Mouse (Mus musculus) stomach, postnatal 0 days (tissue): ENCODE data around the gene Cct8l1. TPM values are rescaled to one million over a fixed set of nuclear protein-coding genes. Genes with fewer than 3 reads are reported as not detected.

Source experiments
- ATAC-seq: fragments of 200-750 bp; cut with Nextera tagmentation; 2 replicates; pipeline ENCODE4 v1.8.0; 2017; ENCODE audit not compliant: low FRiP score, low TSS enrichment
- DNase-seq: peaks from one replicate; pipeline ENCODE4 v3.0.0-alpha.2; 2016; ENCODE audit warnings: low spot score
- H3K27ac ChIP-seq: fragments of 300-500 bp; sonication (generic); replicated peaks from 2 replicates; pipeline ENCODE4 v1.5.1; 2014; ENCODE audit warnings: mild to moderate bottlenecking, control low read depth
- H3K27me3 ChIP-seq: fragments of 300-500 bp; sonication (generic); 2 replicates; pipeline ENCODE4 v1.6.1; 2014; ENCODE audit warnings: low read length; ENCODE audit not compliant: control insufficient read depth, insufficient read depth
- H3K36me3 ChIP-seq: fragments of 300-500 bp; sonication (generic); 2 replicates; pipeline ENCODE4 v1.6.1; 2014; ENCODE audit warnings: low read length, mixed read lengths; ENCODE audit not compliant: control insufficient read depth, insufficient read depth
- H3K4me1 ChIP-seq: fragments of 300-500 bp; sonication (generic); replicated peaks from 2 replicates; pipeline ENCODE4 v1.6.1; 2014; ENCODE audit warnings: antibody characterized with exemption; ENCODE audit not compliant: control insufficient read depth, insufficient read depth
- H3K4me2 ChIP-seq: fragments of 300-500 bp; sonication (generic); replicated peaks from 2 replicates; pipeline ENCODE4 v1.6.1; 2014; ENCODE audit warnings: low read depth, mild to moderate bottlenecking, control low read depth, moderate library complexity
- H3K4me3 ChIP-seq: fragments of 300-500 bp; sonication (generic); 2 replicates; pipeline ENCODE4 v1.5.1; 2014; ENCODE audit warnings: low read depth, low read length, control low read depth
- H3K9ac ChIP-seq: fragments of 300-500 bp; sonication (generic); 2 replicates; pipeline ENCODE4 v1.6.1; 2014; ENCODE audit warnings: mild to moderate bottlenecking, low read length, control low read depth, mixed read lengths
- H3K9me3 ChIP-seq: fragments of 300-500 bp; sonication (generic); 2 replicates; pipeline ENCODE4 v1.6.1; 2016; ENCODE audit warnings: low read length; ENCODE audit not compliant: control insufficient read depth
- CTCF ChIP-seq: IDR thresholded peaks from 2 replicates; pipeline ENCODE4 v1.5.1; 2016; ENCODE audit warnings: antibody characterized with exemption, low read depth, mild to moderate bottlenecking, moderate library complexity
- EP300 ChIP-seq: optimal IDR thresholded peaks from 2 replicates; pipeline ENCODE3; 2016; ENCODE audit warnings: antibody characterized with exemption
- WGBS: fragments of 180-500 bp; shearing (Covaris S2); extraction: QIAGEN DNeasy Blood & Tissue Kit; methylation state at CpG from one replicate; pipeline ENCODE4 v1.1.7; 2014; 5-methylcytosine and 5-hydroxymethylcytosine counted together
- polyA plus RNA-seq: library from polyadenylated mRNA; unstranded; fragments of >200 nt; fragmentation: Nextera tagmentation; extraction: Ambion mirVana; gene quantifications from 2 replicates; pipeline ENCODE4 v1.2.1, GENCODE M21; 2015

Gene Cct8l1
- polyA plus RNA-seq, 1 experiment from 2014 or later = 0.06 TPM

- H3K9me3 ChIP-seq = no peaks in the 10 kb centered on the region
- H3K9ac ChIP-seq = no peak overlapping the region
- TF ChIP-seq CTCF (no peak), EP300 (no peak)
- no peaks in the 10 kb centered on the region for H3K27me3 ChIP-seq
- no peak overlapping the region for H3K4me3 ChIP-seq
- no peak; the same call in 1 of the 2 replicates for ATAC-seq
- DNase-seq = peak; percentile 51
- H3K27ac ChIP-seq = peak overlapping the region; percentile 70; the same call in 1 of the 2 replicates
- H3K36me3 ChIP-seq = no peaks in the 10 kb centered on the region
- no peak overlapping the region for H3K4me2 ChIP-seq
- H3K4me1 ChIP-seq = 0 out of 2 replicates have a peak, but pooled peaks cover 2% of the 10 kb centered on the region
- 46% methylated on average over 4 of the region's 4 CpGs for WGBS
Observed at GRCm38 (mm10) chr5:25526926-25527325, 11.1 kb downstream of the Cct8l1 start.

- no peak for ATAC-seq
- no peaks in the 10 kb centered on the region for H3K27me3 ChIP-seq
- no peak for DNase-seq
- H3K4me2 ChIP-seq = no peak overlapping the region
- H3K9me3 ChIP-seq = no peaks in the 10 kb centered on the region
- no peaks in the 10 kb centered on the region for H3K36me3 ChIP-seq
- H3K4me1 ChIP-seq = 0 out of 2 replicates have a peak, but pooled peaks cover 2% of the 10 kb centered on the region
- 90% methylated on average over 1 of the region's 1 CpGs for WGBS
- TF ChIP-seq CTCF (no peak), EP300 (no peak)
- peak overlapping the region; percentile 69 for H3K27ac ChIP-seq
- H3K9ac ChIP-seq = no peak overlapping the region
- H3K4me3 ChIP-seq = no peak overlapping the region
Observed at GRCm38 (mm10) chr5:25527971-25528370, 12.1 kb downstream of the Cct8l1 start.

DNA sequence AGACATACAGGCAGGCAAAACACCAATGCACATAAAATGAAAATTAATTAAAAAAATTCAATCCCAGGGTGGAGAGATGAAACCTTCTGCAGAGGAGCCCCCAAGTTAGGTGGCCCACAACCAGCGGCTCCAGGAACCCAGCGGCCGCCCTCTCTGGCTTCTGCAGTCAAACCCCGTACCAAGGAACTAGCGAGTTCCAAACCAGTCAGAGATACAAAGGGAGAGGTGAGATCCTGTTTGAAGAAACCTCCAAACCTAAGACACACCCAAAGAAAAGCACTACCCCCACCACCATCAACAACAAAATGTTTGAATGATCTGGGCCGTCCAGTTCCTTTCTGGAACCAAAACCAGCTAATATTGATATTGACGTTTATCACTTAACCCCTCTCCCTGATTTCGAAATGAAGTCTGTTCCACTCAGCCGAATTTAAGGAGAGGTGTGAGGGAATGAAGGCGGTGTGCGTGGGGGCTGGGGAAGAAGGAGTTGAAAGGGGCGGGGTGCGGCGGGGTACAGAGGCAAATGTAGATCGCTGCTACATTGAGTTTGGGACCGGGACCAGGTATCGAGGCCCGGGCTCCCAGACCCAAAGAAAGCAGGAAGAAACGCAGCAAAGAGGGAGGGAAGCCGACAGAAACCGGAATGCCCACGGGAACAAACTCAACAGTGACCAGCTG lies 13.1 kb downstream of the Cct8l1 start:
- TF ChIP-seq CTCF = no peak
- TF ChIP-seq EP300 = no peak
- Histone ChIP-seq H3K27me3 (no peaks in the 10 kb centered on the region), H3K36me3 (no peaks in the 10 kb centered on the region), H3K27ac (peak overlapping the region; percentile 89), H3K4me2 (peak overlapping the region; percentile 79), H3K9me3 (no peaks in the 10 kb centered on the region), H3K4me1 (0 out of 2 replicates have a peak, but pooled peaks cover 2% of the 10 kb centered on the region), H3K4me3 (peak overlapping the region; percentile 73), H3K9ac (peak overlapping the region; percentile 63)
- DNase-seq (no peak), ATAC-seq (no peak)
- WGBS = 7% methylated on average over 22 of the region's 22 CpGs

GRCm38 (mm10) chr5:25529529-25530421 lies 13.9 kb downstream of the Cct8l1 start:
- DNase-seq (peak; percentile 100), ATAC-seq (peak; percentile 97)
- Histone ChIP-seq H3K27me3 (no peaks in the 10 kb centered on the region), H3K4me3 (peak overlapping the region; percentile 73), H3K4me1 (0 out of 2 replicates have a peak, but pooled peaks cover 2% of the 10 kb centered on the region), H3K9ac (peak overlapping the region; percentile 81), H3K36me3 (no peaks in the 10 kb centered on the region), H3K4me2 (peak overlapping the region; percentile 79), H3K27ac (peak overlapping the region; percentile 98), H3K9me3 (no peaks in the 10 kb centered on the region)
- TF ChIP-seq EP300 = no peak
- TF ChIP-seq CTCF = peak; percentile 49
- under 1% methylated on average over 55 of the region's 87 CpGs for WGBS

DNA sequence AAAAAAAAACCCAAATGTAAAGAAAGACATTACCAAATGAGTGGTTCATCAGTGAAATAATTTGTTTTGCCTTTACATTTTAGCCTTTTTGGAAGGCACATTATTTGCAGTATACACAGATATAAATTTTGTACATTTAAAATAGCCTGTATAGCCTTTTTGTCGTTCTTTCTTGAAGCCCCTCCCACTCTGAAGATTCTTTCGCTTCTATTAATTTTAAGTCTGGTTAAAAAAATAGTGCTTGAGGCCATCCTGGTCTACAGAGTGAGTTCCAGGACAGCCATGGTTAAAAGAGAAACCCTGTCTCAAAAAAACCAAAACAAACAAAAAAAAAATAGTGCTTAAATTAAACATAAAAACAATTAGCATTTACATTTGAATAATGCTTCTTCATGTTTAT lies 14.8 kb downstream of the Cct8l1 start:
- no peak overlapping the region for H3K9ac ChIP-seq
- 0 out of 2 replicates have a peak, but pooled peaks cover 2% of the 10 kb centered on the region for H3K4me1 ChIP-seq
- H3K36me3 ChIP-seq = no peaks in the 10 kb centered on the region
- WGBS = 11% methylated on average over 2 of the region's 2 CpGs
- no peak for ATAC-seq
- H3K27ac ChIP-seq = peak overlapping the region; percentile 98; the same call in 1 of the 2 replicates
- DNase-seq = no peak
- no peaks in the 10 kb centered on the region for H3K9me3 ChIP-seq
- H3K4me2 ChIP-seq = peak overlapping the region; percentile 63
- TF ChIP-seq CTCF (no peak), EP300 (no peak)
- H3K4me3 ChIP-seq = peak overlapping the region; percentile 73
- H3K27me3 ChIP-seq = no peaks in the 10 kb centered on the region
